Mouse (Mus musculus) Patski (cell line): ENCODE data around the gene Vac14. TPM values are rescaled to one million over a fixed set of nuclear protein-coding genes. Genes with fewer than 3 reads are reported as not detected.

Experiments used
- ATAC-seq: fragments of 100-300 bp; one replicate; pipeline ENCODE4 v1.8.0; 2021
- CTCF ChIA-PET: fragments of 350-600 bp; sonication (Branson Sonifier 250); formaldehyde crosslinking; loops from one replicate; lab custom pipeline; 2022; ENCODE audit warnings: inconsistent platforms; lab: Charles Lee
- POLR2A ChIA-PET: fragments of 350-600 bp; sonication (Branson Sonifier 250); formaldehyde crosslinking; loops from one replicate; lab custom pipeline; 2022; ENCODE audit warnings: antibody characterized with exemption, inconsistent platforms; lab: Charles Lee
- DNase-seq: peaks from one replicate; pipeline ENCODE4 v3.0.0-alpha.2; 2011; ENCODE audit warnings: low read depth, low spot score
- H3K27me3 ChIP-seq: fragments of 371-371 bp; one replicate; pipeline ENCODE4 v1.5.1; 2021
- CTCF ChIP-seq: fragments of 100-300 bp; IDR thresholded peaks from one replicate; pipeline ENCODE4 v1.5.1; 2021
- in situ Hi-C: fragments of 300-500 bp; cut with MboI; formaldehyde crosslinking; loops from 3 replicates; pipeline ENCODE4 v1.11.1; 2018; ENCODE audit warnings: low pct_unique_long_range_greater_than_20kb, mixed read lengths
- polyA plus RNA-seq: library from polyadenylated mRNA; unstranded; gene quantifications from one replicate; pipeline ENCODE4 v1.2.3, GENCODE M21; 2021

Gene Vac14
- polyA plus RNA-seq, 1 experiment from 2014 or later: 35.9 TPM

DNA sequence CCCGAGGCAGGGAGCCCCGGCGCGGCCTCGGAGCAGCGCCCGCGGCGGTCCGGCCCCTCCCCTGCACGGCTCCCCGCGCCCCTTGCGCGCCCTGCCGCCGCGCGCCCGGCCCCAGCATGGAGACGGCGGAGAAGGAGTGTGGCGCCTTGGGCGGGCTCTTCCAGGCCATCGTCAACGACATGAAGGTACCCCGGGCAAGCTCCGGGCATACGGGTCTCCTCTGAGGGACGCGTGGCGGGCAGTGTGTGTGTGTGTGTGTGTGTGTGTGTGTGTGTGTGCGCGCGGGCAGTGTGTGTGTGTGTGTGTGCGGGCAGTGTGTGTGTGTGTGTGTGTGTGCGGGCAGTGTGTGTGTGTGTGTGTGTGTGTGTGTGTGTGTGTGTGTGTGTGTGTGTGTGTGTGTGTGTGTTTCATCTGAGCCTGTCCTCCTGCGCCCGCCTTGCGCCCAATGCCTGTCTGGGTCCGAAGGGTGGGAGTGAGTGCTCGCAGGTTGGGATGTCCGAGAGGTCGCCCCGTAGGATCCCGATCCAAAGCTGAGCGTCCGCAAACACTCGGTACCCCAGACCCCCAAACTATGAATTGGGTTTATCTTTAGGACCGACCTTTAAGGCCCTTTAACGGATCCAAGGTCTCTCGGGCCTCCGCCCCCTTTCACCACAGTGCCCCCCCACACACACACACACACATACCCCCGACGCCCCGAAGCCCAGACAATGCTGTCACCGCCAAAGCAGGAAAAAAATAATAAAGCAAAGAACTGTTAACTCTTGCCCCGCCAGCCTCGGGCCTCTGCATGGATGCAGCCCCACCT lies 103.4 kb downstream of the Vac14 start:
- H3K27me3 ChIP-seq: no peaks in the 10 kb centered on the region
- ATAC-seq (peak; percentile 20), DNase-seq (no peak)
- CTCF ChIA-PET: interaction anchor here (0.7 kb wide), 1 partner anchor 92 kb away, joined by 4 read pairs; no protein-coding TSS in a partner anchor
- POLR2A ChIA-PET: interaction anchor here (1.0 to 1.3 kb wide), 2 partner anchors 17 to 53 kb away, joined by 3 read pairs; no protein-coding TSS in a partner anchor
- no peak for TF ChIP-seq CTCF
- in situ Hi-C loops: no loop called here

DNA sequence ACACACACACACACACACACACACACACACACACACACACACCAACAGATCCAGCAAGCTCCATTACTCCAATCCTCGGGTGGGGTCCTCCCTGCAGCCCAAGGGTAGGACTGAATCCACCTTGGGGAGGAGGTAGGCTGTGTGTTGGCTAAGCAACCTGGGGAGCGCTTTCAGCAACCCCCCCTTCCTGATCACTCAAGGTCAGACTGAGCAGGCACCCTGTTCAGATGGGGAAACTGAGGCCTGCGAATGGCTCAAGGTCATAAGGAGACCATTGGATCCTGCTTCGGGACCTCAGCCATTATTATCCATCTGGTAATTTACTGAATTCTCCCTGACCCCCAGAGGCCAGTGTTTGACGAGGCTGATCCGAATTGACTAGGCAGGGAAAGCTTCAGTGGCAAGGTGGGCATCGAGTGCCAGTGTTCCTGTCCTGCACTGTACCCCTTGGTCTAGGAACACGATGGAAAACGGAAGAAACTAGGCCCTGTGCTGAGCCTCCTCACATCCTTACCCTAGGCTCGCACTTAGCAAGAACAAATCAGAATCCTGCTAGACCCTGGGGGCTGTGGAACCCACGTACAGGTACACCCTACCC lies 104.1 kb downstream of the Vac14 start:
- in situ Hi-C loops: no loop called here
- H3K27me3 ChIP-seq: no peaks in the 10 kb centered on the region
- TF ChIP-seq CTCF: no peak
- ATAC-seq (no peak), DNase-seq (no peak)
- CTCF ChIA-PET: interaction anchor here (0.7 kb wide), 1 partner anchor 93 kb away, joined by 4 read pairs; no protein-coding TSS in a partner anchor
- POLR2A ChIA-PET: interaction anchor here (1.0 kb wide), 1 partner anchor 18 kb away, joined by 3 read pairs; no protein-coding TSS in a partner anchor

GRCm38 (mm10) chr8:110724493-110724892 lies 106.1 kb downstream of the Vac14 start:
- CTCF ChIA-PET: interaction anchor here (0.9 to 1.2 kb wide), 3 partner anchors 21 to 95 kb away, joined by 3 to 4 read pairs (median 3); no protein-coding TSS in a partner anchor
- TF ChIP-seq CTCF: no peak
- DNase-seq: no peak
- no peaks in the 10 kb centered on the region for H3K27me3 ChIP-seq
- in situ Hi-C loops: no loop called here
- ATAC-seq: no peak
- POLR2A ChIA-PET: interaction anchor here (1.0 kb wide), 1 partner anchor 22 kb away, joined by 3 read pairs; no protein-coding TSS in a partner anchor

DNA sequence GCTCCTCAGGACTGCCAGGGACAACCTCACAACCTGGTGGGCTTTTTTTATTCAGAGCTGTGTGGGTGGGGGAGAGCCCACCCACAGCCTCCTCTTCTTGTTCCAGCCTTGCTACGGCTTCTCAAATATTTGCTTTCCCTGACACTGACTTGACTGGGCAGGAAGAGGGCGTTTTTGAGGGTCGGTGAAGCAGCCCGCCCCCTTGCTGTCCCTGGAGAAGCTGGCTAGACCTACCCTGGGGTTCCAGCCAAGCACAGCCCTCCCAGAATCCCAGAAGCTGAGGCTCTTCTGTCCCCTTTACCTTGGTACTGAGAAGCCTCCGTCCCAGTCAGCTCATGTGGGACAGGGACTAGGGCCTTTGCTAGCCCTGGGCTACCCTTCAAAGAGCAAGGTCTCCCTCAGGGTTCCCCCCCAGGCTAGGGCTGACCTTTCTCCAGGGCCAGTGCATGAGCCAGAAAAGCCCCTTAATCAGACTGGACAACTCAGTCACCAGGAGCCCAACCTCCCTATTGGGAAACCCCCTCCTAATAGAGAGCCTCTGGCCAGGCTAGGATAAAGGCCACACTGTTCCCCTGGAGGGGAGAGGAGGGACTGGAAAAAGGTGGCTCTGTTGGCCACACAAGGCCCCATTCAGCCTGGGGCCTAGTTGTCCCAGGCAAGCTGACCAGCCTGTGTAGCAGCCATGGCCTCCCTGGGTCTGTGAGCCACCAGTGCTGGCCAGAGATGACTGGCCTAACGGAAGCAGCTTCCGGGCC lies 106.9 kb downstream of the Vac14 start:
- no peaks in the 10 kb centered on the region for H3K27me3 ChIP-seq
- POLR2A ChIA-PET: no interaction called here
- in situ Hi-C loops: no loop called here
- ATAC-seq (no peak), DNase-seq (no peak)
- no peak for TF ChIP-seq CTCF
- CTCF ChIA-PET: interaction anchor here (1.1 to 1.2 kb wide), 2 partner anchors 24 to 95 kb away, joined by 3 to 4 read pairs; no protein-coding TSS in a partner anchor

DNA sequence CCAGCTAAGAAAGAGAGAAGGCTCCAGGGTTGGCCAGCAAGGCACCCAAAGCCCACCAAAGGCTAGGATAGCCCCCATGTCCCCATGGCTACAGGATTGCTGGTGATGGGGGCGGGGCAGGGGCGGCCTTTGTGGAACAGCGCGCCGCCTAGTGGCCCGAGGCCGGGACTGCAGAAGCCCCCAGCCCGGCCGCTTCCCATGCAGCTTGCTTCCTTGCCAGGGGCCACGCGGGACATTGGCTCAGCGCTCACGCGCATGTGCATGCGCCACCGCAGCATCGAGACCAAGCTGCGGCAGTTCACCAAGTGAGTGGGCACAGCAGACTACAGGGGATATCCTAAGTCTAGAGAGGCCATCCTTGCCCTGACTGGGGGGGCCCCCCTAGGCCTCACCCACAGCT lies 108.5 kb downstream of the Vac14 start:
- in situ Hi-C loops: no loop called here
- H3K27me3 ChIP-seq: no peaks in the 10 kb centered on the region
- TF ChIP-seq CTCF: no peak
- ATAC-seq (no peak), DNase-seq (no peak)
- ChIA-PET POLR2A (interaction anchor here (1.1 kb wide), 1 partner anchor 8 kb away, joined by 3 read pairs; no protein-coding TSS in a partner anchor), CTCF (interaction anchor here (0.9 to 1.9 kb wide), 7 partner anchors 9 to 106 kb away, joined by 3 to 10 read pairs (median 5); no protein-coding TSS in a partner anchor)

DNA sequence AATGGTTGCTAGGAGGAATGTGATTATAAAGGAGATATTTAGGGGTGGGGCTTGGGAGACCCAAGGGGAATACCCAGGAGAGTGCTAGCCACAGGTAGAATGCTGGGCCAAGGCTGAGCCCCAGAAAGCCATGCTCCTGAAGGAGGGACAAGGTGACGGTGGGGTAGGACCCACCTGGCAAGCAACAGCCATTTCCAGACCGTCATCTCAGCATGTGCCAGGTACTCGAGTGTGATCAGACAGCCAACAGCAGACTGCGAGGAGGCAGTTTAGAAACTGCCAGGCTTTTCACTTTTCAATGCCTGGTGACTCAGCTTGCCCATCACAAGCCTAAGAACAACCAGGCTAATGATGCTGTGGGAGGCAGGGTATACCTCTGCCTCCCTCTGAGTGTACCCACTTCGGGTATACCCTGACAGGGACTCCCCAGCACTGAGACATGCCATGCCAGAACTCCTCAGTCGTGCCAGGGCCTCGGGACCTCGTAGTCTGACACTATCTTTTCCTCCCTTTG lies 113.0 kb downstream of the Vac14 start:
- ChIA-PET CTCF (no interaction called here), POLR2A (no interaction called here)
- in situ Hi-C loops: no loop called here
- H3K27me3 ChIP-seq: no peaks in the 10 kb centered on the region
- no peak for TF ChIP-seq CTCF
- ATAC-seq (no peak), DNase-seq (no peak)

- no peaks in the 10 kb centered on the region for H3K27me3 ChIP-seq
- DNase-seq (no peak), ATAC-seq (no peak)
- in situ Hi-C loops: no loop called here
- TF ChIP-seq CTCF: no peak
- ChIA-PET POLR2A (no interaction called here), CTCF (no interaction called here)
Measured at GRCm38 (mm10) chr8:110733036-110733435, 114.7 kb downstream of the Vac14 start.

DNA sequence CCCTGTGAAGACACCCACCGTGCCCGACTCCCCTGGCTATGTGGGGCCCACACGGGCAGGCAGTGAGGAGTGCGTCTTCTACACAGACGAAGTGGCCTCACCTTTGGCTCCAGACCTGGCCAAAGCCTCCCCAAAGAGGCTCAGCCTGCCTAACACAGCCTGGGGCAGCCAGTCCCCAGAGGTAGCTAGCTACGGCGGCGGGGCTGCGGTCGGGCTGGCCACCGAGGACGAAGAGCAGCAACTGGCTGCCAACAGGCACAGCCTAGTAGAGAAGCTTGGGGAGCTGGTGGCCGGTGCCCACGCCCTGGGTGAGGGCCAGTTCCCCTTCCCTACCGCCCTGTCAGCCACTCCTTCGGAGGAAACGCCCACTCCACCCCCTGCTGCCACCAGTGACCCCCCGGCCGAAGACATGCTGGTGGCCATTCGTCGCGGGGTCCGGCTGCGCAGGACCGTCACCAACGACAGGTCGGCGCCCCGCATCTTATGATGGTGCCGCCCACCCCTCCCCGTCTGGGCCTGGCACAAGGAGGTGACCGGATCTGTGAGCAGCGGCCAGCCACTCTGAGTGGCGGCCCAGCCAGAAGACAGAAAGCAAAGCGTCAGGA lies 120.3 kb downstream of the Vac14 start:
- no peaks in the 10 kb centered on the region for H3K27me3 ChIP-seq
- ChIA-PET POLR2A (no interaction called here), CTCF (no interaction called here)
- DNase-seq (no peak), ATAC-seq (no peak)
- in situ Hi-C loops: no loop called here
- no peak for TF ChIP-seq CTCF

DNA sequence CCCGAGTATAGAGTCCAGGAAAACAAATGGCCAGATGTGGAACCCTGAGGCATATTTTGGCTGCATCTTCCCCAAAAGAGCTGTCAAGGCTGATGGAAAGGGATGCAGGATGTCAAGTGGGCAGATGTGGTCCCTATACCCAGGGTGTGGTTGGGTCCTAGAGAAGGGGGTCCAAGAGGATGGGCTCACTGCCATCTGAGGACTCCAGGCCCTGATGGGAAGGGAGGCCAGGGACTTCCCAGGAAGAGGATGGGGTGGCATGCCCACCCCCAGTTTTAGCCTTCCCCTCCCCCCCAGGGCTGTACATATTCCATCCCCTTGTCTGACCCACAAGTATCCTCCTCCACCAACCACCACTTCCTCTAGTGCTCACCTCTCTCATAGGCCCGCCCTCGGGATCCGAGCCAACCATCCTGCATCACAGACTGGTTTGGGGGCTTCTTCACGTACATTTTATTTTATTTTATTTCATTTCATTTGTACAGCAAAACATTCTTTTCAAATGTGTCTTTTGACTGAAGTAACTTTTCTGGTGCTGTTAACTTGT lies 122.3 kb downstream of the Vac14 start:
- H3K27me3 ChIP-seq: no peaks in the 10 kb centered on the region
- DNase-seq (no peak), ATAC-seq (no peak)
- no peak for TF ChIP-seq CTCF
- in situ Hi-C loops: loop anchor here (10.0 kb wide), 1 partner anchor 344 kb away; no protein-coding TSS in a partner anchor
- ChIA-PET POLR2A (no interaction called here), CTCF (interaction anchor here (1.3 kb wide), 1 partner anchor 111 kb away, joined by 3 read pairs; no protein-coding TSS in a partner anchor)
